Mouse (Mus musculus) neural tube, embryonic 13.5 days (tissue): ENCODE measurements at regions not wholly inside any gene's neighbourhood (a gene's known extent, or its start where the extent isn't known, plus 50 kb on each side); places are given as distances from the start of the nearest gene placed in this dataset.
A peak's percentile ranks its signal among the peaks of the same experiment; 100 is the strongest.

Source experiments
- ATAC-seq: fragments of 200-750 bp; cut with Nextera tagmentation; 2 replicates; pipeline ENCODE4 v1.8.0; 2017; ENCODE audit warnings: low read depth, mild to moderate bottlenecking, moderate TSS enrichment, moderate library complexity
- H3K27ac ChIP-seq: fragments of 300-500 bp; sonication (generic); replicated peaks from 2 replicates; pipeline ENCODE4 v1.5.1; 2015; ENCODE audit warnings: moderate library complexity, mild to moderate bottlenecking, inconsistent platforms
- H3K27me3 ChIP-seq: fragments of 300-500 bp; sonication (generic); 2 replicates; pipeline ENCODE4 v1.6.1; 2015; ENCODE audit warnings: mild to moderate bottlenecking, inconsistent platforms
- H3K36me3 ChIP-seq: fragments of 300-500 bp; sonication (generic); 2 replicates; pipeline ENCODE4 v1.6.1; 2015; ENCODE audit warnings: mild to moderate bottlenecking, inconsistent platforms
- H3K4me1 ChIP-seq: fragments of 300-500 bp; sonication (generic); replicated peaks from 2 replicates; pipeline ENCODE4 v1.6.1; 2015; ENCODE audit warnings: inconsistent platforms
- H3K4me2 ChIP-seq: fragments of 300-500 bp; sonication (generic); 2 replicates; pipeline ENCODE4 v1.6.1; 2015; ENCODE audit warnings: inconsistent platforms, mild to moderate bottlenecking, moderate library complexity
- H3K4me3 ChIP-seq: fragments of 300-500 bp; sonication (generic); 2 replicates; pipeline ENCODE4 v1.5.1; 2015; ENCODE audit warnings: mild to moderate bottlenecking, inconsistent platforms
- H3K9ac ChIP-seq: fragments of 300-500 bp; sonication (generic); 2 replicates; pipeline ENCODE4 v1.6.1; 2015; ENCODE audit warnings: moderate library complexity, mild to moderate bottlenecking, inconsistent platforms
- H3K9me3 ChIP-seq: fragments of 300-500 bp; sonication (generic); 2 replicates; pipeline ENCODE4 v1.6.1; 2016; ENCODE audit warnings: inconsistent platforms

DNA sequence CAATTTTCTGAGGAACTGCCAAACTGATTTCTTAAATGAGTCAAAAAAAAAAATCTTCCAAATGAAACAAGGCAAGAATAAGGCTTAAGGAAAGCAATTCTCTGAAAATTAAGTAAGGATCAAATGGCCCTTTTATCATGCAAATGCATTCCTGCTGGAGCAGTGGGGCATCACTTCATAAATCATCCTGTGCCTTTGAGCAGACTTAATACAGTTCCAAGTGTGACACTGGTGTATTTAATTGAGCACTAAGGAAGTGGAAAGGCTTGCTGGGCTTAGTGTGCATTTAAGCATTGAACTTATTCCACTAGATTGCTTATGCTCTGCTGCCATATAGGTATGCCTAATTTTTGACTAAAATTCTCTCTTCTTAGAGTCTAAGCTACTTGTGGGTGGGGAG lies 3655.7 kb upstream of the Lrrc6 start:
- Histone ChIP-seq H3K4me1 (no peaks in the 10 kb centered on the region), H3K27ac (no peak overlapping the region), H3K4me2 (no peak overlapping the region), H3K36me3 (no peaks in the 10 kb centered on the region), H3K4me3 (no peak overlapping the region), H3K9me3 (no peaks in the 10 kb centered on the region), H3K27me3 (no peaks in the 10 kb centered on the region), H3K9ac (no peak overlapping the region)
- ATAC-seq: peak; percentile 59; the same call in 1 of the 2 replicates

DNA sequence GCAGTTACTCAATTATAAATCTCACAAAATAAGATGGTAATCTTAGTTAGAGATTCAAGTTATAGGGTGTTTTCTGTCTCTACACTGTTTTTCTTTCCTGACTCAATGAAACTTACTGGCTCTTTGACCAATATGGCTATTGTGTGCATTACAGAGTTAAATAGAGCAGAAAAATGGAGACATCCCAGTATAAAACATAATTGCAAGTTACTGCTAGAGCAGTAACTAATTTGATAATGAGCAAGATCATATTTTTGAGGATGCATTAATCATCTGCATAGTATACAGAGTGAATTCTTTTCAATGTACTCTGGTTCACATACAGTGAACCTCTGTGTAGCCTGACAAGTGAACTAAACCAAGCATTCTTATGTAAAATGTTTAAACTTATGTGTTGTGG lies 3631.0 kb upstream of the Gm6569 start:
- no peaks in the 10 kb centered on the region for H3K36me3 ChIP-seq
- H3K4me1 ChIP-seq: no peaks in the 10 kb centered on the region
- no peak overlapping the region for H3K4me3 ChIP-seq
- no peak overlapping the region for H3K9ac ChIP-seq
- no peaks in the 10 kb centered on the region for H3K27me3 ChIP-seq
- H3K27ac ChIP-seq: no peak overlapping the region
- no peaks in the 10 kb centered on the region for H3K9me3 ChIP-seq
- no peak for ATAC-seq
- no peak overlapping the region for H3K4me2 ChIP-seq
